Mouse (Mus musculus) kidney, adult 2 months (tissue): Measurements from ENCODE around the gene Anxa11. TPM values are rescaled to one million over a fixed set of nuclear protein-coding genes. Genes with fewer than 3 reads are reported as not detected.
"Not testable (repeated sequence)": the region's sequence is repeated elsewhere in the genome, so short reads cannot be mapped to it uniquely, and the experiment has no call there.

Source experiments
- DNase-seq: peaks from one replicate; pipeline ENCODE4 v3.0.0; 2021
- H3K27ac ChIP-seq: fragments of 200-500 bp; 2 replicates; pipeline ENCODE4 v1.5.1; 2012; ENCODE audit warnings: low read depth, low read length, control low read depth, inconsistent platforms; ENCODE audit not compliant: insufficient read depth
- H3K27me3 ChIP-seq: fragments of 200-500 bp; replicated peaks from 2 replicates; pipeline ENCODE4 v1.6.1; 2012; ENCODE audit warnings: mild to moderate bottlenecking, moderate library complexity, low read length, inconsistent platforms; ENCODE audit not compliant: control insufficient read depth, insufficient read depth
- H3K36me3 ChIP-seq: fragments of 200-500 bp; 2 replicates; pipeline ENCODE4 v1.6.1; 2012; ENCODE audit warnings: mild to moderate bottlenecking, moderate library complexity, low read length, inconsistent platforms; ENCODE audit not compliant: control insufficient read depth, insufficient read depth
- H3K4me1 ChIP-seq: fragments of 200-500 bp; 2 replicates; pipeline ENCODE4 v1.6.1; 2011; ENCODE audit warnings: low read length; ENCODE audit not compliant: control insufficient read depth, insufficient read depth
- H3K4me3 ChIP-seq: fragments of 200-500 bp; 2 replicates; pipeline ENCODE4 v1.5.1; 2011; ENCODE audit warnings: mild to moderate bottlenecking, low read depth, low read length, control low read depth; ENCODE audit not compliant: insufficient read depth
- CTCF ChIP-seq: fragments of 200-500 bp; conservative IDR thresholded peaks from 2 replicates; pipeline ENCODE4 v1.5.1; 2011; ENCODE audit warnings: low read depth, mild to moderate bottlenecking, control low read depth, low read length, moderate library complexity, mixed read lengths; ENCODE audit not compliant: insufficient read depth, insufficient read length
- POLR2A ChIP-seq: fragments of 200-500 bp; IDR thresholded peaks from one replicate; pipeline ENCODE4 v1.6.1; 2011; ENCODE audit warnings: low read depth, low read length, control low read depth
- WGBS: fragments of 180-500 bp; shearing (Covaris S2); methylation state at CpG from one replicate; pipeline ENCODE4 v1.1.7; 2018; 5-methylcytosine and 5-hydroxymethylcytosine counted together
- polyA plus RNA-seq: library from polyadenylated mRNA; depleted of rRNA; stranded (reverse); fragments of >200 nt; gene quantifications from 2 replicates; pipeline ENCODE4 v1.2.3, GENCODE M21; 2012

Anxa11 gene
- polyA plus RNA-seq, 1 experiment: 105 TPM

DNA sequence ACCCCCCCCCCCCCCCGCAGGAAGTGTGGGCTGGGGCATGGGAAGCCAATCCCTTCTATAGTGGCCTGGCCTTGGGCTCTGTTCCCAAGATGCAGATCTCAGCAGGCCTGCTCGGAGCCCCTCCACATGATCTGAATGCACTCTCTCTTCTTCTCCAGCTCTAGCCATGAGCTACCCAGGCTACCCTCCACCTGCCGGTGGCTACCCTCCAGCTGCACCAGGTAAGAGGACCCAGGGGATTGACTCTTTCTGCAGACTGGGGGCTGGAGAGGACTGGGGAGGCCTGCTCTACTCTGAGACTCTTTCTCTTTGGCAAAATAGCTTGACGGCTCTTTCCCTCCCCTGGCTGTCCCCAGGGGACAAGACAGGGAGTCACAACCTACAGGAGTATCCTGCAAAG lies 26.8 kb downstream of the Anxa11 start:
- no peaks in the 10 kb centered on the region for H3K36me3 ChIP-seq
- H3K4me1 ChIP-seq: peaks cover 34% of the 10 kb centered on the region
- WGBS: 71% methylated on average over 4 of the region's 4 CpGs
- no peaks in the 10 kb centered on the region for H3K27me3 ChIP-seq
- TF ChIP-seq POLR2A: no peak
- TF ChIP-seq CTCF: no peak
- H3K4me3 ChIP-seq: no peak overlapping the region
- H3K27ac ChIP-seq: no peak overlapping the region
- DNase-seq: no peak

DNA sequence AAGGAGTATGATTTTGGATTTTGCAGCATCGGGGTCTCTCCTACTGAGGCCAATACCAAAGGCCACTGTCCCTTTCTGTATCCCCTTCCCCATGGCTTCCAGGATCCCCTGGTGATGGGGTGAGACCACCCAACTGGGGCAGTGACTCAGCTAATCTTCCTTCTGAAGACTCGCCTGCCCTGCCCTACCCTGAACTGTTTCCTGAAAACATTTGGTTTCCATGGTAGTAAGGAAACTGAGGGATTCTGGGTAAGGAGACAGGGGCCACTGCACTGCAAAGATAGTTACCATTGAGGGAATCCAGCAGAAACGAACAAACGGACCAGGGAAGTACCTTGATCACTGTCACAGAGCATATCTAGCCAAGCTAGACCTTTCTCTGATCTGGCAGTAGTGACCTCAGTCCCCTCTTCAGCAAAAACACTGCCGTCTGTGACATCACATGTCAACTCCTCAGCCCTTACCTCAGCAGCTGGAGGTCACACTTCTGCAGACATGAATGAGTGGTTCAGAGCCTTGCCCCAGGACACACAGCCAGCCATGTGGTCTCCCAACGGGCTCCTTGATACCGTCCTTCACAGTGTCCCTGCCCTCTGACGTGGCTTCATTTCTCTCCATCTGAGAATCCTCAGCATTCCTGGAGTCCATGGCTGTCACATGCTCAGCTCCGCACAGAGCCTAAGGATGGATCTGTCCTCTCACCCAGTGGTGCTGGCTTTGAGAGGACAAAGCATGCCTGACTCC lies 27.4 kb downstream of the Anxa11 start:
- no peak for TF ChIP-seq POLR2A
- no peak for TF ChIP-seq CTCF
- H3K36me3 ChIP-seq: no peaks in the 10 kb centered on the region; the same call in 1 of the 2 replicates
- H3K4me3 ChIP-seq: no peak overlapping the region
- peaks cover 34% of the 10 kb centered on the region for H3K4me1 ChIP-seq
- H3K27me3 ChIP-seq: no peaks in the 10 kb centered on the region
- no peak for DNase-seq
- H3K27ac ChIP-seq: 0 out of 2 replicates have a peak overlapping the region, but pooled peaks have one; percentile 25
- WGBS: 58% methylated on average over 9 of the region's 9 CpGs

DNA sequence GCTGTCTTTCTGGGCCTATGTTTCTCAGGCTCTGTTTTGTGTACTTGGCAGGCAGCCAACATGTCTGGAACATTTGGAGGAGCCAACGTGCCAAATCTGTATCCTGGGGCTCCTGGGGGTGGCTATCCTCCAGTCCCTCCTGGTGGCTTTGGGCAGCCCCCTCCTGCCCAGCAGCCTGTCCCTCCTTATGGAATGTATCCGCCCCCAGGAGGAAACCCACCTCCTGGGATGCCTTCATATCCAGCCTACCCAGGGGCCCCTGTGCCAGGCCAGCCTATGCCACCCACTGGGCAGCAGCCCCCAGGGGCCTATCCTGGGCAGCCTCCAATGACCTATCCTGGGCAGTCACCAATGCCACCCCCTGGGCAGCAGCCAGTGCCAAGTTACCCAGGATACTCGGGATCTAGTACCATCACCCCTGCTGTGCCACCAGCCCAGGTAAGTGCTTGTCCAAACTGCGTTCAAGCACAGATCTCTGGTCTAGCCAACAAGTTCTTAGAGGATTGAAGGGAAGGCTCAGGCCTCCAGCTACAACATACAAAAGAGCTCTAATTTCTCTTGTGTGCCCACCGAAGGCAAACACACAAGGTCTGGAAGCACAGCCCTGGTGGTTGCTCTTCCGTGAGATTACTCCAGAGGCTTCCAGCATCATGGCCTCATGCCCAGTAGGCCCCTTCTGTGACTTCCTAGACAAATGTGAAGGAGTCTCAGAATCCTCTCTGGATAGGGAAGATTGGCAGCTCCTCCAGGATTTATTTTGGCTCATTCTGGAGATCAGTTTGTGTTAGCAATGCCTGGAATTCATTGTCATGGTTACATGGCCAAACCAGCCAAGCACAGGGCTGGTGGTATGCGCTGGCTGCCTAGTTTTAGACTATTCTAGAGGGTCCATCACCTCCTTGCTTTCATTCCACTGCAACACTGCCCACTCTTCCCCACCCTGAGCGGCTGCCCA lies 30.8 kb downstream of the Anxa11 start:
- H3K4me1 ChIP-seq: 0 out of 2 replicates have a peak, but pooled peaks cover 13% of the 10 kb centered on the region
- no peak for TF ChIP-seq POLR2A
- no peak for TF ChIP-seq CTCF
- H3K27ac ChIP-seq: 0 out of 2 replicates have a peak overlapping the region, but pooled peaks have one; percentile 26
- WGBS: 67% methylated on average over 8 of the region's 8 CpGs
- peak; percentile 63 for DNase-seq
- no peaks in the 10 kb centered on the region; the same call in none of the 2 replicates for H3K36me3 ChIP-seq
- no peak overlapping the region for H3K4me3 ChIP-seq
- no peaks in the 10 kb centered on the region for H3K27me3 ChIP-seq

DNA sequence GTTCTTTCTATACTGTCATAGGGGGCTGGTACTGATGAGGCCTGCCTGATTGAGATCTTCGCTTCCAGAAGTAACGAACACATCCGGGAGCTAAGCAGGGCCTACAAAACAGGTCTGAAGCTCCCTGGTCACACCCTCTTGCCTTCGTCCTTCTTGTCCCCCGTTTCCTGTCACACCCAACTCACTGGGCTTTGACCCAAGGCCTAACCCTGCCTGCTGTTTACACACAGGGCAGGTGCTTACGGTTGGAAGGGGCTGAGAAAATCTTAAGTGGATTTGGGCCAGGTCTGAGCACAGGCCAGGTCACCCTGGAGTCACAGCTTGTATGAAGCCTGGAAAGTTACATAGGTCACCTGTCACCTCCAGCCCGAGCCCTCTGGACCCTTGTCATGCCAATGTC lies 34.7 kb downstream of the Anxa11 start:
- not testable (repeated sequence) for H3K36me3 ChIP-seq, H3K4me3 ChIP-seq, DNase-seq, H3K27me3 ChIP-seq, H3K4me1 ChIP-seq, H3K27ac ChIP-seq
- WGBS: no CpG with 5 or more reads among the region's 7 CpGs

DNA sequence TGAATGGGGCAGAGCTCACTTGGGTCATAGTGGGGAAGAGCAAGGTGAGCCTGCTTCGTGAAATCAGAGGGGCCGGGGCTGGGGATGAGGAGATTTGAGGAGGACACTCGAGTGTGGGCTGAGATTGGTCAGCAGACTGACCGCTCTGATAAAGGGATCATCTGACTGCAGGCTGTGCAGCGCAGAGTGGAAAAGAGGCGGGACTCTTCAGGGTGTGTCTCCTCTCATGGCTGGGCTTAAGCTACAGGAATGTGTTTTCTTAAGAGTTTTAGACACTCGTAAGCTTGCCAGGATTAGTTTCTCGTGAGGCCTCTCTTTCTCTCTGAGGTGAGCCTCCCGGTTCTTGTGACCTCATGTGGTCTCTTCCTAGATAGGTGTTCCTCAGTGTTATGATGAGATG lies 39.8 kb downstream of the Anxa11 start:
- WGBS: no CpG with 5 or more reads among the region's 9 CpGs
- DNase-seq, H3K36me3 ChIP-seq, H3K27me3 ChIP-seq, H3K4me1 ChIP-seq, H3K4me3 ChIP-seq, H3K27ac ChIP-seq: not testable (repeated sequence)

DNA sequence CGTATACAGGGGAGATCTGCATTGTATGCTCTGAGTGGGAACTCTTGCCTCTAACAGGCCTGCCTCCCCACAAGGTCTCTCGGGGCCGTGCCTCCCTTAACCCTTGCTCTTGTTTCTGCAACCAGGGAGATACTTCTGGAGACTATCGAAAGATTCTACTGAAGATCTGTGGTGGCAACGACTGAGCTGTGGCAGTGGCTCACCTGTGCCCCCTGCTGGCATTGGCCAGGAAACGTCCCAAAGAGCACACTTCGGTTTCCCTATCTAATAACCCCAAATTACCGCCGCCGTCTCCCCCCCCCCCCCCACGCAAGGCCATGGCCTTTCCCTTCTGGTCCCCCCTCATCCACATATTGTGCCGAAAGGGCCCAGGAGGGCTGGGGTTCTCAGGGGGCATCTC lies 43.9 kb downstream of the Anxa11 start:
- not testable (repeated sequence) for H3K4me1 ChIP-seq, H3K27ac ChIP-seq, H3K4me3 ChIP-seq, DNase-seq, H3K36me3 ChIP-seq, H3K27me3 ChIP-seq
- whole genome bisulfite sequencing: no CpG with 5 or more reads among the region's 12 CpGs

DNA sequence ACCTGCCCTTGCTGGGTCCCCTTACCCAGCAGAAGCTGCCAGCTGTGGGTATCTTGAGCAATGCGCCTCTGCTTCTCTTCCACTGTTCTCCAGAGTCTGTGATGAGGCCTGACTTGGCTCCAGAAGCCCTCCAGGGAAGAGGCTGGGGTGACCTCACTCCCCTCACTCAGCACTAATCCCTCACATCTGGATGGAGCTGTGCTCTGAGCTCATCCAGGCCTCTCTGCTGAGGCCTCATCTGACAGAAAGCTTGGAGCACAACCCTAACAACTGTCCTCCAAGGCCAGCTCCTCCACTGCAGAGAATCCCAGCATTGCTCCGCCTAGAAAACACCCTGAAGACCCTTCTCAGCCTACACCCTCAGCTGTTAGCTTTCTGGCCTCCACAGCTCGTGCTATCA lies 52.6 kb downstream of the Anxa11 start:
- not testable (repeated sequence) for DNase-seq, H3K36me3 ChIP-seq, H3K4me3 ChIP-seq, H3K4me1 ChIP-seq, H3K27me3 ChIP-seq, H3K27ac ChIP-seq
- no CpG with 5 or more reads among the region's 3 CpGs for WGBS

DNA sequence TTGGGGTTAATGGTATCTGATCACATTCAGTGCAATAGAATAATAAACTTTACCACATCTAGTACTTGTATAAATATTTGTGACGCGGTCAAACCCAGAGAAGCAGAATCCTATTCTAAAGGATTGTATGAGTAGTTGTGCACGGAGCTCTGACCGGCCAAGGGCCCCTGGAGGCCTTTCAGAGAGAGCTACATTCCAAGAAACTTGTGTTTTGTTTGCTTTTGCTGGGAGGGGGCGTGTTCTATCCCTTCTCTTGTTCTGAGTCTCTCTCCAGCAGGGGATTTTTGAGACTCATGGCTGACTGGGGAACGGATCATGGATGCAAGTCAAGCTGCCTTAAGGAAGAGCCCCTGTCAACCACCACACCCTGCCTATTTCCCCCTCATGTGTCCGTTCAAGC lies 53.7 kb downstream of the Anxa11 start:
- WGBS: no CpG with 5 or more reads among the region's 7 CpGs
- H3K27me3 ChIP-seq, H3K4me3 ChIP-seq, H3K4me1 ChIP-seq, H3K27ac ChIP-seq, H3K36me3 ChIP-seq, DNase-seq: not testable (repeated sequence)

DNA sequence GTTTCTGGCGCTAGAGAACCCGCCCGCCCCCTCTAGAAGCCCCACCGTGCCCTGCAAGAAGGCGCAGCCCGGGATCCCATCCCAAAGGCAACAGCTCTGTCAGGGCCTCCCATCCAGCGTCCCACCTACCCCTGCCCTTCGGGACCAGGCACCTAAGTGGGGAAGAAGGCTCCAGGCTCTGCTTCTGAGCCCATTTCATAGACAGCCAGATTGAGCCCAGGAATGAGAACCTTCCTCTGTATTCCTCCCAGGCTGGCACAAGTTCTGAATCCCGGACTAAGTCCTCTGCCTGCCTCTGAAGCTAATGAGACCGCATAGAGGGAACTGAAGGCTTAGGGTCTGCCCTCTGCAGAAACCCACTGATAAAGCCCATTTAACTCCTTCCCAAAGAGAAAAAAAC lies 61.0 kb downstream of the Anxa11 start, which contains the start of gene Plac9a:
Gene Plac9a (minus strand): TSS at position 101 of the 400 bp plus-strand sequence.
- DNase-seq, H3K4me1 ChIP-seq, H3K27ac ChIP-seq, H3K36me3 ChIP-seq, H3K4me3 ChIP-seq, H3K27me3 ChIP-seq: not testable (repeated sequence)
- no CpG with 5 or more reads among the region's 10 CpGs for WGBS

DNA sequence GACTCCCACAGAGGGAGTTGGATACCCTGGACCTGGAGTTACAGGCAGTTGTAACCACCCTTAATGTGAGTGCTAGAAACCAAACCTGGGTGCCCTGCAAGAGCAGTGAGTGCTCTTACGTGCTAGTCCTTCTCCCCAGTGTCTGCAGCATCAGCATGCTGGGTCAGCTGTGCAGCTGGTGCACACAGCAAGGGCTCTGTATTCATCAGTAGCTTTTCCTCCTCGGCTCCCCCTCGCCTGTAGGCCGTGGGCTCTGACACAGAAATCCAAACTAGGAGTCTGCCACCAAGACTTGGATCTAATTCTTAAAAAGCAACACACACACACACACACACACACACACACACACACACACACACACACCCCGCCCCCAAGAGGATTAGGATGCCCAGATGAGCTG lies 63.3 kb downstream of the Anxa11 start:
- not testable (repeated sequence) for H3K4me1 ChIP-seq, H3K36me3 ChIP-seq, H3K4me3 ChIP-seq, H3K27me3 ChIP-seq, DNase-seq, H3K27ac ChIP-seq
- 70% methylated on average over 1 of the region's 5 CpGs for WGBS
